Mouse (Mus musculus) lung, embryonic 14.5 days (tissue): ENCODE results near the gene Nr2c2. TPM values are rescaled to one million over a fixed set of nuclear protein-coding genes. Genes with fewer than 3 reads are reported as not detected.

ENCODE experiments used
- ATAC-seq: fragments of 200-750 bp; cut with Nextera tagmentation; 2 replicates; pipeline ENCODE4 v1.8.0; 2017; ENCODE audit warnings: mild to moderate bottlenecking, moderate TSS enrichment, moderate library complexity; ENCODE audit not compliant: insufficient read depth
- DNase-seq: peaks from one replicate; pipeline ENCODE4 v3.0.0-alpha.2; 2015
- H3K27ac ChIP-seq: fragments of 300-500 bp; sonication (generic); 2 replicates; pipeline ENCODE4 v1.5.1; 2014; ENCODE audit warnings: low read depth, mild to moderate bottlenecking, moderate library complexity
- H3K27me3 ChIP-seq: fragments of 300-500 bp; sonication (generic); 2 replicates; pipeline ENCODE4 v1.6.1; 2014; ENCODE audit warnings: low read length, control low read depth; ENCODE audit not compliant: insufficient read depth
- H3K36me3 ChIP-seq: fragments of 300-500 bp; sonication (generic); 2 replicates; pipeline ENCODE4 v1.6.1; 2014; ENCODE audit warnings: control low read depth; ENCODE audit not compliant: insufficient read depth
- H3K4me1 ChIP-seq: fragments of 300-500 bp; sonication (generic); 2 replicates; pipeline ENCODE4 v1.6.1; 2014; ENCODE audit warnings: antibody characterized with exemption, control low read depth; ENCODE audit not compliant: insufficient read depth
- H3K4me2 ChIP-seq: fragments of 300-500 bp; sonication (generic); 2 replicates; pipeline ENCODE4 v1.6.1; 2014; ENCODE audit warnings: mild to moderate bottlenecking
- H3K4me3 ChIP-seq: fragments of 300-500 bp; sonication (generic); 2 replicates; pipeline ENCODE4 v1.5.1; 2014; ENCODE audit warnings: low read depth, low read length
- H3K9ac ChIP-seq: fragments of 300-500 bp; sonication (generic); 2 replicates; pipeline ENCODE4 v1.6.1; 2014
- H3K9me3 ChIP-seq: fragments of 300-500 bp; sonication (generic); 2 replicates; pipeline ENCODE4 v1.6.1; 2016; ENCODE audit warnings: low read depth, low read length, control low read depth
- CTCF ChIP-seq: IDR thresholded peaks from 2 replicates; pipeline ENCODE4 v1.5.1; 2016; ENCODE audit warnings: antibody characterized with exemption, low read depth
- WGBS: fragments of 180-500 bp; shearing (Covaris S2); extraction: QIAGEN DNeasy Blood & Tissue Kit; methylation state at CpG from one replicate; pipeline ENCODE4 v1.1.7; 2014; 5-methylcytosine and 5-hydroxymethylcytosine counted together
- polyA plus RNA-seq: library from polyadenylated mRNA; unstranded; fragments of >200 nt; fragmentation: Nextera tagmentation; extraction: Ambion mirVana; gene quantifications from 2 replicates; pipeline ENCODE4 v1.2.1, GENCODE M21; 2014

The Nr2c2 gene
- polyA plus RNA-seq, 1 experiment from 2014 or later: 33.4 TPM

GRCm38 (mm10) chr6:92214773-92215449 is 123.7 kb downstream of the Nr2c2 start, which contains the start of gene Rbsn:
Rbsn (minus strand) TSS chr6:92214925.
- WGBS: 10% methylated on average over 35 of the region's 35 CpGs
- peak; percentile 98 for DNase-seq
- TF ChIP-seq CTCF: peak; percentile 40
- H3K9ac ChIP-seq: peak within 1 kb of the TSS; percentile 91
- peak; percentile 96 for ATAC-seq
- peak within 1 kb of the TSS; percentile 76; the same call in 1 of the 2 replicates for H3K27ac ChIP-seq
- H3K4me2 ChIP-seq: peak within 1 kb of the TSS; percentile 96
- H3K9me3 ChIP-seq: no peaks in the 10 kb centered on the region
- H3K4me1 ChIP-seq: peaks cover 8% of the 10 kb centered on the region; the same call in 1 of the 2 replicates
- 0 out of 2 replicates have a peak, but pooled peaks cover 3% of the 10 kb centered on the region for H3K36me3 ChIP-seq
- no peaks in the 10 kb centered on the region for H3K27me3 ChIP-seq
- H3K4me3 ChIP-seq: peak within 1 kb of the TSS; percentile 93

DNA sequence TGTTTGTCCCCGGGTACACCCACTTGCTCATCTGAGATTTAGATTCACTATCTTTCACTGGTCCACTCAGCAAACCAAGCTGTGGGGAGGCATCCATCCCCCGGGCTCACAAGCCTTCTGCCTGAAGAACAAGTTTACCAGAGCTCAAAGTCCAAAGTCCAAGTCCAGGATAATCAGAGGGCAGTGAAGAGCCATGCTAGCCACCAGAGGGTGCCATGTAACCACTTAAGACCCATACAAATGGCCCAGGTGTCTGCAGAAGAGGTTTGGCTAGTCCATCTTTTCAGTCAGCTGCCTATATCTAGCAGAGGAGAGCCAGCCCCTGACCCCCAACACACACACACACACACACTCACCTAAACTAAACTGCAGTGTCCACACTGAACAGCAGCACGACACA is 128.3 kb downstream of the Nr2c2 start:
- TF ChIP-seq CTCF: peak; percentile 64
- H3K4me1 ChIP-seq: no peaks in the 10 kb centered on the region
- no peaks in the 10 kb centered on the region for H3K9me3 ChIP-seq
- H3K4me3 ChIP-seq: no peak overlapping the region
- no peak overlapping the region for H3K27ac ChIP-seq
- peak; percentile 59 for DNase-seq
- WGBS: 29% methylated on average over 3 of the region's 3 CpGs
- no peak for ATAC-seq
- H3K27me3 ChIP-seq: no peaks in the 10 kb centered on the region
- H3K36me3 ChIP-seq: no peaks in the 10 kb centered on the region
- H3K4me2 ChIP-seq: no peak overlapping the region
- no peak overlapping the region for H3K9ac ChIP-seq

GRCm38 (mm10) chr6:92221604-92222003 is 130.4 kb downstream of the Nr2c2 start:
- 72% methylated on average over 6 of the region's 6 CpGs for WGBS
- Histone ChIP-seq H3K4me3 (no peak overlapping the region), H3K36me3 (no peaks in the 10 kb centered on the region), H3K27me3 (no peaks in the 10 kb centered on the region), H3K9me3 (no peaks in the 10 kb centered on the region), H3K9ac (no peak overlapping the region), H3K27ac (no peak overlapping the region), H3K4me2 (no peak overlapping the region), H3K4me1 (no peaks in the 10 kb centered on the region)
- TF ChIP-seq CTCF: no peak
- ATAC-seq (no peak), DNase-seq (no peak)

DNA sequence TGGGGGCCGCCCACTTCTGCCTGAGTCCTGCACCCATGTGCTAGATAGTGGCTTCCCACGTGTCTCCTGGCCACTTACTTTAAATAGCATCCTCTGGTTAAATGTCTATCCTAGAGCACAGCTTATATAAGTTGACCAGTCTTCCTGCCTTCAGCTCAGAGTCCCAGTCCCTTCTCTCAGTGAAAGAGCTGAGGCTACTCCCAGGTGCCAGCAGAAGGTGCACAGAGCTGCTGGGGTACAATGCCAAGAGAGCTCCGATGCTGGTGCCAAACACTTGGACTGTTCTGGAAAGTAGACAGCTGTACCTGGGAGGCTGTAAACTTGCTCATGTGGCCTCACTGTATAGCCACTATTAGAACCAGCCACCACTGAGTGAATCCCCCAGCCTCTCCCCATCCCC is 130.8 kb downstream of the Nr2c2 start:
- H3K36me3 ChIP-seq: no peaks in the 10 kb centered on the region
- H3K9me3 ChIP-seq: no peaks in the 10 kb centered on the region
- H3K9ac ChIP-seq: no peak overlapping the region
- H3K27me3 ChIP-seq: no peaks in the 10 kb centered on the region
- WGBS: 81% methylated on average over 3 of the region's 3 CpGs
- DNase-seq (no peak), ATAC-seq (no peak)
- H3K4me3 ChIP-seq: no peak overlapping the region
- TF ChIP-seq CTCF: no peak
- H3K27ac ChIP-seq: no peak overlapping the region
- H3K4me2 ChIP-seq: no peak overlapping the region
- no peaks in the 10 kb centered on the region for H3K4me1 ChIP-seq

Other genes starting within 250 kb of the Nr2c2 start
- gene Ccdc174, start 213.3 kb upstream of the Nr2c2 start, polyA plus RNA-seq: 31.7 and 37.2 TPM in 2 replicates
- 0.16 and 0.79 TPM in 2 replicates for gene 4930590J08Rik, start 188.6 kb upstream of the Nr2c2 start, polyA plus RNA-seq
- gene Fgd5, start 112.5 kb upstream of the Nr2c2 start, polyA plus RNA-seq: 15.6 and 16.9 TPM in 2 replicates
- gene Mrps25, start 92.6 kb downstream of the Nr2c2 start, polyA plus RNA-seq: 71.6 and 73.1 TPM in 2 replicates
- gene Rbsn, start 123.5 kb downstream of the Nr2c2 start, polyA plus RNA-seq: 18.5 and 19.9 TPM in 2 replicates
- 0.17 and 0.18 TPM in 2 replicates for gene Trh, start 153.3 kb downstream of the Nr2c2 start, polyA plus RNA-seq